Mouse (Mus musculus) MEL (cell line): ENCODE results near the gene Scn4b.

ENCODE experiments used
- CHD2 ChIP-seq: IDR thresholded peaks from 2 replicates; pipeline ENCODE4 v1.6.1; 2011; ENCODE audit warnings: low read length, improper control_type of control experiment
- CTCF ChIP-seq, 3 experiments: IDR thresholded peaks in 2 of 3; conservative IDR thresholded peaks in 1 of 3; 2 replicates each; pipeline ENCODE4 v1.5.1; 2011 to 2012; ENCODE audit warnings: low read length in 3 of 3, low read depth in 2 of 3, mild to moderate bottlenecking in 2 of 3, improper control_type of control experiment in 1 of 3, inconsistent platforms in 1 of 3, mixed read lengths in 1 of 3, moderate library complexity in 1 of 3; ENCODE audit not compliant: control insufficient read depth in 1 of 3, insufficient read depth in 1 of 3, poor library complexity in 1 of 3, severe bottlenecking in 1 of 3
- JUND ChIP-seq: IDR thresholded peaks from 2 replicates; pipeline ENCODE4 v1.6.1; 2011; ENCODE audit warnings: low read depth, mild to moderate bottlenecking, improper control_type of control experiment, low read length
- MAZ ChIP-seq: IDR thresholded peaks from 2 replicates; pipeline ENCODE4 v1.6.1; 2012; ENCODE audit warnings: low read depth, mild to moderate bottlenecking, inconsistent platforms, low read length, improper control_type of control experiment
- POLR2A ChIP-seq, 2 experiments: IDR thresholded peaks; 2 replicates each; pipeline ENCODE4 v1.6.1; 2011 to 2012; ENCODE audit warnings: low read length in 2 of 2, mild to moderate bottlenecking in 2 of 2, control low read depth in 1 of 2, improper control_type of control experiment in 1 of 2, low read depth in 1 of 2, moderate library complexity in 1 of 2; ENCODE audit not compliant: control insufficient read depth in 1 of 2, insufficient read depth in 1 of 2, poor library complexity in 1 of 2
- USF1 ChIP-seq: IDR thresholded peaks from 2 replicates; pipeline ENCODE4 v1.6.1; 2014; ENCODE audit warnings: low read depth, mild to moderate bottlenecking, inconsistent platforms, low read length, improper control_type of control experiment, moderate library complexity
- ZMIZ1 ChIP-seq: IDR thresholded peaks from 2 replicates; pipeline ENCODE4 v1.6.1; 2012; ENCODE audit warnings: low read depth, mild to moderate bottlenecking, inconsistent platforms, low read length, improper control_type of control experiment, moderate library complexity

DNA sequence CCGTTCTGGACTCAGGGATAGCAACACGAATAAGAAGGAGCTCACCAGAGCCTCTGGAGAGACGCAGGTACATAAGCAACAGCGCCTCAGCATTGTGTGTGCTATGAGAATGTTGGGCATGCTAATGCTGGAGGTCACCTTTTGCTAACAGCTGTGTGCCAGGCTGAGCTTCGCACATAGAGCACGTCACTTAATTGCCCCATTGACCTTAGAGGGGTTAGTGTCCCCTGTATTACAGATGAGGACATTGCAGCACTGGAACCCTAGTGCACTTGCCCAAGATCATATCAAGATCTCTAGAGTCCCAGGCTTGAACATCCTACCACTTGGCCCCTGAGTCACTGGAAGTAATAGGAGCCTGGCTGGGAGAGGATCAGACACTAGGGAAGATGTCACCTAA lies 17.6 kb upstream of the Scn4b start:
- no peak for TF ChIP-seq ZMIZ1
- no peak for TF ChIP-seq POLR2A (IDR thresholded peaks at IDR 0.05; ENCODE audit: control insufficient read depth in 1 of 2, insufficient read depth in 1 of 2, low read depth in 1 of 2, low read length in 2 of 2, poor library complexity in 1 of 2)
- no peak for TF ChIP-seq USF1
- no peak for TF ChIP-seq CTCF (IDR thresholded peaks at IDR 0.05 in 2 of 3, conservative IDR thresholded peaks at IDR 0.05 in 1 of 3; ENCODE audit: control insufficient read depth in 1 of 3, insufficient read depth in 1 of 3, low read depth in 2 of 3, low read length in 3 of 3, poor library complexity in 1 of 3, severe bottlenecking in 1 of 3)
- TF ChIP-seq CHD2 = no peak
- no peak for TF ChIP-seq MAZ
- no peak for TF ChIP-seq JUND
